Mouse (Mus musculus): Measurements from ENCODE around the gene Wipf2. TPM values are rescaled to one million over a fixed set of nuclear protein-coding genes. Genes with fewer than 3 reads are reported as not detected.

Gene Wipf2
- polyA plus RNA-seq, 1 experiment from 2014 or later, result 18.1 TPM

DNA sequence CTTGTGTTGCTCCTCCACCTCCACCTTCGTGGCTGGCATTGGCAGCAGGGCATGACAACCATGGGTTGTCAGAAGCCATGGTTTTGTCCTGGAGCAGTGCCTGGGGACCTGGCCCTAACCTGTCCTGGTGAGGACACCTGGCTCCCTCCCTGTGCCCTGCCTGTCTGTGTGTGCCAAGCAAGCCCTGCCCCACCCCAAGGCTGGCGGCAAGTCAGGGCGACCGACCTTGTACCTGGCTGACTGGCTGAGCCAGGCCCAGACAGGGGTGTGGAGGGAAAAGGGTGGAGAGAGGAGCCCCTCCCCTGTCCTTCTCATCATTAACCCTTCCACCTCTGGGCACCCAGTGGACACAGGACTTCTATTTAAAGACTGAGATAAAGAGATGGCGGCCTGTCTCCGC lies 24.0 kb upstream of the Wipf2 start:
- no peak overlapping the region for H3K4me3 ChIP-seq (ENCODE audit: inconsistent target)
- no peak overlapping the region for H3K27ac ChIP-seq
- 0 out of 2 replicates have a peak, but pooled peaks cover under 1% of the 10 kb centered on the region for H3K36me3 ChIP-seq (ENCODE audit: inconsistent target)
- WGBS (ENCODE audit: missing documents), result 89% methylated on average over 3 of the region's 6 CpGs
- no peaks in the 10 kb centered on the region for H3K79me2 ChIP-seq (ENCODE audit: inconsistent target)

DNA sequence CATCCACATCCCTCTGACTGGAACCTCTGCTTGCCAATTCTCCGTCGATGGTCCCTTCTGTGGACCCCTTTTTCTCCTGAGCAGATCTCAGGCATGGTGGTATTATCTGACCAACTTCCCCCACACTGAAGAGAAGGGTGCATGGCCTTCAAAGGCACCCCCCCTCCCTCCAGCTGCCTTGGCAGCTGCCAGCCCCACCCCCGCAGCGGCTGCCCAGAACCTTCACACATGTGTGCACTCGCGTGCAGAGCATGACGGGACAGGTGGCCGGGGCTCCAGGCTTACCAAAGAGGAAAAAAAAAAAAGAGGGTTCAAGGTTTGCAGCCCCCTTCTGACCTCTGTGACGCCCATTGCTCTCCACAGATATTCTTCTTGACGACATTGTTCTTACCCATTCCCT lies 23.5 kb upstream of the Wipf2 start:
- H3K4me3 ChIP-seq (ENCODE audit: inconsistent target), result no peak overlapping the region
- WGBS (ENCODE audit: missing documents), result 75% methylated on average over 6 of the region's 10 CpGs

DNA sequence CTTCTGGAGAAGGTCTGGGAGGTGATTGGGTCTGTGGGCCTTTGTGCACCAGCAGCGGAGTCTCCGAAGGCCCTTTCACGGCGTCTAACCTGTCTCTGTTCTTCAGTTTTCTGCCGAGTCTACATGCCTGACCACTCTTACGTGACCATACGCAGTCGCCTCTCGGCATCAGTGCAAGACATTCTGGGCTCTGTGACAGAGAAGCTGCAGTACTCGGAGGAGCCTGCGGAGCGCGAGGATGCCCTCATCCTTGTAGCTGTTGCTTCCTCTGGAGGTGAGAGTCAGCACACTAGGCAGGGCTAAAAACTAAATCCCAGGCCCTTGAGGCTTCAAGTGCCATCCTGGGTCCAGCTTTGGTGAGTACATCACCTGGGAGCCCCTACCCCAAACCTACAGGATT lies 17.4 kb upstream of the Wipf2 start:
- H3K4me3 ChIP-seq (ENCODE audit: inconsistent target), result no peak overlapping the region
- WGBS (ENCODE audit: missing documents), result 93% methylated on average over 13 of the region's 13 CpGs
- no peaks in the 10 kb centered on the region for H3K36me3 ChIP-seq (ENCODE audit: inconsistent target)
- no peaks in the 10 kb centered on the region for H3K79me2 ChIP-seq (ENCODE audit: inconsistent target)
- no peak overlapping the region for H3K27ac ChIP-seq

More for the DNA sequence above, 23.5 kb upstream of the Wipf2 start:
- no peaks in the 10 kb centered on the region for H3K79me2 ChIP-seq (ENCODE audit: inconsistent target)
- H3K27ac ChIP-seq, result no peak overlapping the region
- no peaks in the 10 kb centered on the region for H3K36me3 ChIP-seq (ENCODE audit: inconsistent target)

DNA sequence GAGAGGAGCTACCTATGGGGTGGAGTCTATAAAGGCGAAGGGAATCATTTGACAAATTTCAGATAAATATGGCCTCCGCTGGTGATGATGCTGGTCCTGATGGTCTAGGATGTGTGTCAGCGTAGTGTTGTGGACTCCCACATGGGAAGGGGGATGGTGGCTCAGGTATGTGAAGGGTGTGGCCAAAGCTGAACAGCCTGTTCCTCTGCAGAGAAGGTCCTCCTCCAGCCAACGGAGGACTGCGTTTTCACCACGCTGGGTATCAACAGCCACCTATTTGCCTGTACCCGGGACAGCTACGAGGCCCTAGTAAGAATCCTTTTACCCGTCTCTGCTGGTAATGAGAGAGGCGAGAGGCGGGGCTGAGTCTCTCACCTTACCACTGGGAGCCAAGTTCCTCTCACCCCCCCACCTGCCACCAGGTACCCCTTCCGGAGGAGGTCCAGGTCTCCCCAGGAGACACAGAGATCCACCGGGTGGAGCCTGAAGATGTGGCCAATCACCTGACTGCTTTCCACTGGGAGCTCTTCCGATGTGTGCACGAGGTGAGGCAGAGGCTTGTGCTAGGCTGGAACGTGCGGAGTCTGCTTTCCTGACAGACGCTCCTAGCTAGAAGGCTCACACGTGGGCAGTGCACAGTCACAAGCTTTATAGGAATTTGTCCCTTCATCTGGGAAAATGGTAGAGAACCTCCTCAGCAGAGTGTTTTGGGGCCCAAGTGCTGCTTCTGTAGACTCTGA lies 16.4 kb upstream of the Wipf2 start:
- 90% methylated on average over 19 of the region's 19 CpGs for WGBS (ENCODE audit: missing documents)
- Histone ChIP-seq H3K4me3 (ENCODE audit: inconsistent target) (no peak overlapping the region), H3K79me2 (ENCODE audit: inconsistent target) (no peaks in the 10 kb centered on the region), H3K36me3 (ENCODE audit: inconsistent target) (no peaks in the 10 kb centered on the region), H3K27ac (no peak overlapping the region)

DNA sequence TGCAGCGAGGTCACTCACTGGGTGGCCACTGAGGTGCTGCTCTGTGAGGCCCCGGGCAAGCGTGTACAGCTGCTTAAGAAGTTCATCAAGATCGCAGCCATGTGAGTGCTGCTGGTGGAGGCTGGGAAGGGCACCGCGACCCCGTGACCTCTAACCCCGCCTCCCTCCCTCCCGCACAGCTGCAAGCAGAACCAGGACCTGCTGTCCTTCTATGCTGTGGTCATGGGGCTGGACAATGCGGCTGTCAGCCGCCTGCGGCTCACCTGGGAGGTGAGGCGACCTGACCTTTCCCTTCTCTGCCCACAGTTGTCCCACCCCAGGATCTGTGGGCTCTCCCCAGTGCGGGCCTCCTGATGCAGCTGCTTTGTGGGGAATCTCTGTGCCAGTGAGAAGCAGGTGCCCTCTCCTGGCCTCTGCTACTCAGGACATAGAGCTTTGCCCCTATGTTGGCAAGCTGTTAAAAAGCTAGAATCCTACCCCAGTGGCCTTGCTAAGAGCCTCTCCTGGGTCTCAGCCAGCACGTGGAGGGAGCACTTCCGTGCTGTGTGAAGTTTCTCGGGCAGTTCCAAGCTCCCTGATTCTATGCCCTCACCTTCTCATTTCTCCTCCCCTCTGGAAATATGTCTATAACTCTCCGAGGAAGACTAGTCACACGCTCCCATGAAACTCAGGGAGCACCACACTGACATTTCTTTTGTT lies 14.1 kb upstream of the Wipf2 start:
- H3K79me2 ChIP-seq (ENCODE audit: inconsistent target), result no peaks in the 10 kb centered on the region
- H3K4me3 ChIP-seq (ENCODE audit: inconsistent target), result no peak overlapping the region
- no peaks in the 10 kb centered on the region for H3K36me3 ChIP-seq (ENCODE audit: inconsistent target)
- WGBS (ENCODE audit: missing documents), result 56% methylated on average over 19 of the region's 19 CpGs
- H3K27ac ChIP-seq, result no peak overlapping the region

DNA sequence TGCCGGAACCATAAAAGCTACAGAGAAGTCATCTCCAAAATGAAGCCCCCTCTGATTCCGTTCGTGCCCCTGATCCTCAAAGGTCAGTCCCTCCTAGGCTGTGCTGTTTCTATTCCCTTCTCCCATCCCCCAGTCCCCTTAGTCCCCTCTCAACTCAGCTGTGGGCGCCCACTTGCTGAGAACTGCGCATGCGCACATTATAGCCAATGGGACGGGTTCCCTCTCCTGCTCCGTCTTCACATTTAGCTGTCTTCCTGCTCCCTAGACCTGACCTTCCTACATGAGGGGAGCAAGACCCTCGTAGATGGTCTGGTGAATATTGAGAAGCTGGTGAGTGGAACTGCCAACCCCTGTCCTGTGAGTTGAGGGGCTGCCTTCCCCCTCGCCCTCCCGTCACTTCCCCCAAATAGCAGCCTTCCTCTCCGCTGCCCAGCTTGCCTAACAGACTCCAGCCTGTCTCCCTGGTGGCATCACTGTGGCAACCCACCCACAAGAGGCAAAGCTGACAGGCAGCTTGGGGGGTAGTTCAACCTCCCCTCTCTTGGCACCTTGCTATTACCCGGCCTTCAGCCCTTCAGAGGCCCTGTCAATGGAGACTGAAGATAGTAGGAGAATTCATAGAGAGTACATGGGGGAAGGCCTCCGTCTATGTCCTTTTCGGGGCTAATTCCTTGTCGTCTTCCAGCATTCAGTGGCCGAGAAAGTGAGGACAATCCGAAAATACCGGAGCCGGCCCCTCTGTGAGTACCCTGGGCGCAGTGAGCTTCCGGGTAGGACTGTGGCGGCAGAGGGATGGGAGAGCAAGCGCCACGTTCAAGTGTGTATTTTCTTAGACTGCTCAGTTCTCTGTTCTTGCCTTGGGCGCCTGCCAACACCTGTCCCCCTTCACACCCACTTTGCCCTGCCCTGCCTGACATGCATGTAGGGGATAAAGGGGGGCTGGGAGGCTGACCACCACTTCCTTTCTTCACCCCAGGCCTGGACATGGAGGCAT lies 13.0 kb upstream of the Wipf2 start:
- no peak overlapping the region for H3K4me3 ChIP-seq (ENCODE audit: inconsistent target)
- 70% methylated on average over 25 of the region's 26 CpGs for WGBS (ENCODE audit: missing documents)
- H3K36me3 ChIP-seq (ENCODE audit: inconsistent target), result no peaks in the 10 kb centered on the region

DNA sequence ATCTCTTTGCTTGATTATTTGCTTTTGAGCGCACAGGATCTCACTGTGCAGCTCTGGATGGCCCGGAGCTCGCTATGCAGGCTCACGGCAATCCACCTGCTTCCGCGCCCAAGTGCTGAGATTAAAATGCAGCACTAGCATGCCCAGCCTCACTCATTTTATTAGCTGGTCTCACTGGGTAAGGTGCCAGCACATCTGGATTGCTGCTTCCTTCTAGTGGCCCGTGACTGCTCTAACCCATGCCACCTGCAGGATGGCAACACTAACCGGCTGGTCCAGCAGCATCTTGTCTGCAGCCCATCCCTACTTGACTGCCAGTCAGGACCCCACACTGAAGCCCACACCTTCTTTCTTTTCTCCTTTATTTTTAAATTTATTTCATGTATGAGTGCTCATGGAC lies 9.3 kb upstream of the Wipf2 start:
- H3K79me2 ChIP-seq (ENCODE audit: inconsistent target), result no peaks in the 10 kb centered on the region
- 95% methylated on average over 8 of the region's 8 CpGs for WGBS (ENCODE audit: missing documents)
- no peaks in the 10 kb centered on the region for H3K36me3 ChIP-seq (ENCODE audit: inconsistent target)
- H3K27ac ChIP-seq, result no peak overlapping the region
- H3K4me3 ChIP-seq (ENCODE audit: inconsistent target), result no peak overlapping the region

More for the DNA sequence above, 13.0 kb upstream of the Wipf2 start:
- H3K27ac ChIP-seq, result no peak overlapping the region
- no peaks in the 10 kb centered on the region for H3K79me2 ChIP-seq (ENCODE audit: inconsistent target)

DNA sequence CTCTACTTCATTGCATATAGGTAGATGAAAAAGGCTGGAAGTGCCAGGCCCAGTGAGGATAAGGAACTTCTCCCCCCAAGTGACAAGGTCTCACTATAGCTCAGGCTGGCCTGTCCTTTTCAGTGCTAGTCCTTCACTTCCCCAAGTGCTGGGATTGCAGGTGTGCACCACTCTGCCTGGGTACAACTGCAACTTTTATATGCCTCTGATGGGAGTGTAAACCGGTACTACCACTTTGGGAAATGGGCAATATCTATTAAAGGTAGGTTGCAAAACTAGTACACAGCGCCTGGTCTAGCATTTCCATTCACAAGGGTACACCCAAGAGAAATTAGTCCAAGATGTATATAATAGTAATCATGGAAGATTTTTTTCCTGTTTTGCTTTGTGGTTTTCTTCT lies 8.8 kb upstream of the Wipf2 start:
- H3K36me3 ChIP-seq (ENCODE audit: inconsistent target), result no peaks in the 10 kb centered on the region
- no peak overlapping the region for H3K27ac ChIP-seq
- H3K79me2 ChIP-seq (ENCODE audit: inconsistent target), result no peaks in the 10 kb centered on the region
- no peak overlapping the region for H3K4me3 ChIP-seq (ENCODE audit: inconsistent target)
- WGBS (ENCODE audit: missing documents), result 86% methylated on average over 2 of the region's 2 CpGs

DNA sequence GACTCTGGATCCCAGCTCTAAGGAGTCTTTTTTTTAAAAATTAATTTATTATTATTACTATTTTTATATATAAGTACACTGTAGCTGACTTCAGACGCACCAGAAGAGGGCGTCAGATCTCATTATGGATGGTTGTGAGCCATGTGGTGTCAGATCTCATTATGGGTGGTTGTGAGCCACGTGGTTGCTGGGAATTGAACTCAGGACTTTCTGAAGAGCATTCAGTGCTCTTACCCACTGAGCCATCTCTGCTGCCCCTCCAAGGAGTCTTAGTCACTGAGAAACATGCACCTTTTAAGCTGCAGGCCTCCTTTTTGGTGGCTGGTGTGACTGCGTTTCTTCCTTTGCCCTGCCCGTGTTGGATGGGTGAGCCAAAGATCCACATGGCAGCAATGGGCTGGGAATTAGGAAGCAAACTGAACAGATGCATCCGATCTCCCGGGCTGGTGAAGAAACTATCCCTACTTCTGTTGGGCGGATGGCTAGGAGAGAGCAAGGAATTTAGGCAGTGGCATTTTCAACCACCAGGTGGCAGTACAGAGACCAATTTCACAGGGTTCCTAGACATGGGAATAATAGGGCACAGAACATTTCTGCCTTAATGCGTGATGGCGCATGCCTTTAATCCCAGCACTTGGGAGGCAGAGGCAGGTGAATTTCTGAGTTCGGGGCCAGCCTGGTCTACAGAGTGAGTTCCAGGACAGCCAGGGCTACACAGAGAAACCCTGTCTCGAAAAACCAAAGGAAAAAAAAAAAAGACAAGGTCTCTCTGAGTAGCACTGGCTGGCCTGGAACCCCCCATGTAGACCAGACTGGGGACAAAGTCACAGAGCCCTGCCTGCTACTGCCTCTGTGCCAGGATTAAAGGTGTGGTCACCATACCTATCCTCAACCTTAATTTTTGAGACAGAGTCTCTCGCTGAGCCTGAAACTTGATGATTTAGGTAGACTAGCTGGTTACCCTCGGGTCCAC lies 4.4 kb upstream of the Wipf2 start:
- WGBS (ENCODE audit: missing documents), result 41% methylated on average over 12 of the region's 14 CpGs
- H3K79me2 ChIP-seq (ENCODE audit: inconsistent target), result peaks cover 4% of the 10 kb centered on the region
- H3K27ac ChIP-seq, result no peak overlapping the region
- no peaks in the 10 kb centered on the region for H3K36me3 ChIP-seq (ENCODE audit: inconsistent target)
- H3K4me3 ChIP-seq (ENCODE audit: inconsistent target), result no peak overlapping the region

DNA sequence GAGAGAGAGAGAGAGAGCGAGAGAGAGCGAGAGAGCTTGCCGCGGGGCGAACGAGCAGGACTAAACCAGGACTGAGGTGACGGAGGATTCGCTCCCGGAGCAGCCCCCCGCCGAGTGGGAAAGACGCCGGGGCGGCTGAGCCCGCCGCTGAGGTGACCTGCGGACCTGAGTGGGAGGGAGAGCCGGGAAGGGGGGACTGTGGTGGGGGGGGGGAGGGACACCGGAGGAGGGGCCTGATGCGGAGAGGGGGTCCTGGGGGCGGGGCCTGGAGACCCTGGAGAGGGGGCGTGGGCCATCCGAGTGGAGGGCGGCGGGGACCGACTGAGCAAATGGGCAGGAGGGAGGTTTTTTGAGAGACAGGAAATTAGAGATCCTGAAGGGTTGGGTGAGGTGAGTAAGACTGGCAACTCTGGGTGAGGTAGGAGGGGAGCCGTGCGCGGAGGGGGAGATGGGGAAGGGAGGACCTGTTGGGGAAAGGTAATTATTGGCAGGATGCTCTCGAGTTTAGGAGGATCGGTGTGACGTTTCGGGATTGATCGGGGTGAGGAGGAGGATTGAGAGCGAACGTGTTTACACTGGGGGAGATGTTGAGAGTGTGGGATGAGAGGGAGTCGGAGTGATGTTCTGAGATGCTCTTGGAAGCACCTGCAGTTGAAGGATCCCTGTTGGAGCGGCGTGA lies 452 bp downstream of the Wipf2 start:
- peak overlapping the region; percentile 76 for H3K4me3 ChIP-seq (ENCODE audit: inconsistent target)

DNA sequence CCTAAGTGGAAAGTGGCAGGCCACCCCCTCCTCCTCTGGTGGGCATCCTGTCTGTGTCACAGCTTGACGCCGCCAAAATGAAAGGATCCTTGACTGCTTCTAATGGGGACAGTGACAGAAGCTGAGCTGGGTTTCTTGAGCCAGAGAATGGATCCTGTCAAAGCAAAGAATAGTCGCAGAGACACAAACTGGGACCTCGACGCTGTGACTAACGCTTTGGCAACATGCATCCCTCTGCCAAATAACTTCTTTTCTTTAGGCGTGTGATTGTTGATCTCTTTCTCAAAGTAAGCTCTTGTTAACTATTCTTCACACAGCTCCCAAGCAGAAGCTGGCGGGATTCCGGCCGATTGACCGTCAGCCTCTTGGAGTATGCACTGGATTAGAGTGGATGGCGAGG lies 3.9 kb downstream of the Wipf2 start:
- H3K36me3 ChIP-seq (ENCODE audit: inconsistent target), result peaks cover 9% of the 10 kb centered on the region; the same call in 1 of the 2 replicates
- H3K27ac ChIP-seq, result no peak overlapping the region
- WGBS (ENCODE audit: missing documents), result 94% methylated on average over 12 of the region's 12 CpGs
- no peak overlapping the region for H3K4me3 ChIP-seq (ENCODE audit: inconsistent target)
- peaks cover 84% of the 10 kb centered on the region for H3K79me2 ChIP-seq (ENCODE audit: inconsistent target)

More for the DNA sequence above, 452 bp downstream of the Wipf2 start:
- 1% methylated on average over 33 of the region's 39 CpGs for WGBS (ENCODE audit: missing documents)
- Histone ChIP-seq H3K79me2 (ENCODE audit: inconsistent target) (peaks cover 52% of the 10 kb centered on the region), H3K36me3 (ENCODE audit: inconsistent target) (peaks cover 9% of the 10 kb centered on the region; the same call in 1 of the 2 replicates), H3K27ac (peak overlapping the region; percentile 27; the same call in 1 of the 2 replicates)

DNA sequence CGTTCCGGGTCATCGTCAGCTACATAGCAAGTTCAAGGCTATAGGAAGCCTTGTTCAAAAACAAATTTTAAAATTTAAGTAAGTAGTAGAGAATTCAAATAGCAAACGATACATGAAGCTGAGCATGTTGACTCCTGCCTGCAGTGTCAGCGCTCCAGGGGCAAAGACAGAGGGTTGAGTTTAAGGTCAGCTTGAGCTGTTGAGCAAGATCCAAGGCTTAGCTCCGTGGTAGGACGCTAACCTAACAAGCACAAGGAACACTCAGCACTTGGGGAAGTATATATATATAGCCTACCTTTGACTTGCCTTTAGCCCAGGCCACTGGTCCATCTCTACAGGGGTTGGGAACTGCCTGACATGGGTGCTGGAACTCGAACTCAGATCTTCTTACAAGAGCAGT lies 6.5 kb downstream of the Wipf2 start:
- 79% methylated on average over 8 of the region's 8 CpGs for WGBS (ENCODE audit: missing documents)
- H3K79me2 ChIP-seq (ENCODE audit: inconsistent target), result peaks cover 98% of the 10 kb centered on the region
- peaks cover 9% of the 10 kb centered on the region; the same call in 1 of the 2 replicates for H3K36me3 ChIP-seq (ENCODE audit: inconsistent target)
- no peak overlapping the region for H3K4me3 ChIP-seq (ENCODE audit: inconsistent target)
- H3K27ac ChIP-seq, result no peak overlapping the region

DNA sequence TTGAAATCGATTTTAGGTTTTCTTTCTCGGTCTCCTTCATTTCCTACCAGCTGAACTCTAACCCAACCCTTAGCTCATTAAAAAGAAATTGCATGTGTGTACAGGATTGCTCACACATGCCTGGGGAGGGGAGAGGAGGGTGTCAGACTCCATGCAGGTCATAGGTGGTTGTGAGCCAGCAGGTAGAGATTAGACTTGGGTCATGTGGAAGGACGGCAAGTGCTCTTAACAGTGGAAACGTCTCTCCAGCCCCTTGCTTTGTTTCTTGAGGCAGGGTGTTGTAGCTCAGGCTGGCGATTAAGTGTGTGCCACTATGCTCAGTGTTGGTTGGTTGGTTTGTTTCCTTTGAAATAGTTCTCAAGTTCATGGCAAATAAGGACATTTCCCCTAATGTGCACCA lies 7.4 kb downstream of the Wipf2 start:
- peaks cover 9% of the 10 kb centered on the region; the same call in 1 of the 2 replicates for H3K36me3 ChIP-seq (ENCODE audit: inconsistent target)
- peaks cover 98% of the 10 kb centered on the region for H3K79me2 ChIP-seq (ENCODE audit: inconsistent target)
- WGBS (ENCODE audit: missing documents), result 93% methylated on average over 5 of the region's 5 CpGs
- H3K27ac ChIP-seq, result no peak overlapping the region
- no peak overlapping the region for H3K4me3 ChIP-seq (ENCODE audit: inconsistent target)

Data from macrophage (primary cell).